Mouse (Mus musculus) MN1 (cell line): Measurements from ENCODE around the gene Hs3st4.

Experiments used
- DNase-seq: peaks from one replicate; pipeline ENCODE4 v3.0.0-alpha.2; 2016; ENCODE audit warnings: low spot score

Gene Hs3st4

GRCm38 (mm10) chr7:123982461-123983038, at the start of gene Hs3st4:
Gene Hs3st4, plus strand, starts transcription at chr7:123982869.
- DNase-seq, result no peak

- no peak for DNase-seq
Observed at GRCm38 (mm10) chr7:123946836-123947235, 35.8 kb upstream of the Hs3st4 start.

- DNase-seq, result no peak
Observed at GRCm38 (mm10) chr7:123963021-123963420, 19.6 kb upstream of the Hs3st4 start.

- peak; percentile 14 for DNase-seq
Observed at GRCm38 (mm10) chr7:123964559-123965142, 18.0 kb upstream of the Hs3st4 start.

GRCm38 (mm10) chr7:123965515-123965914, 17.2 kb upstream of the Hs3st4 start:
- DNase-seq, result no peak

DNA sequence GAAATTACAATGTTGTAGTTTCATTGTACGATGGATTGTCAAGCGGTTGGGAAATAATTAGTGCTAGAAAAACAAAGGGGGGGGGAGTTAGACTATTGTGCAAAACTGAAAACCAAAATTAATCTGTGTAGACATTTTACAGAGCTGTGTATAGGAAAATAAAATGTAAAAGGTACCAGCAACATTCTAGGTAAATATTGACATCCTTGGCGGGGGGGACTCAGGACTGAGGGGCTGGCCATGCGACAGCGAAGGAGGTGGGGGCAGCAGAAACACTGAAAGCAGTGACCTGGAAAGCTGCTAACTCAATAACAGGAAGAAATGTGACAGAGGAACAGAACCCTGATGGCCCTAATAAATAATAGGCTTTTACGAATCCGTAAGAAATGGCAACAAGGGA, 7.2 kb upstream of the Hs3st4 start:
- DNase-seq, result no peak

DNA sequence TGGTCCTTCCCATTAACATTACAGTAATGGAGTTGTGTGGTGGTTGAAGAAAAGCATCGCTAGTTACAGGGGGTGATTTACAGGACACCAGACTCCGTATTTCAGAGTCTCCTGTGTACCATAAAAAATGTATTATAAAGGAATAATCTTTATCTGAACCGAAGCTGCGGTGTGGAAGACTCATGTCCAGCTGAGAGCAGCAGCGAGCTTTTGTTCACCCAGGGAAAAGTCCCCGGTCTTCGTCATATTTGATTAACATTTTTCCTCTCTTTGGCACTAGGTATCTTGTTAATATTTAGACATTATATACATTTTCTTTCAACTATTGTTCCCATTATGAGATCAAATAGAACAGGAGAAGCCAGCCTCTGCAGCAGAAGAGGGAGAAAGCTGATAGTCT, 1.2 kb upstream of the Hs3st4 start:
- no peak for DNase-seq

- DNase-seq, result no peak
Observed at GRCm38 (mm10) chr7:123982010-123982409, 659 bp upstream of the Hs3st4 start.

- no peak for DNase-seq
Observed at GRCm38 (mm10) chr7:123983177-123984046, 743 bp downstream of the Hs3st4 start.

GRCm38 (mm10) chr7:123992121-123992520, 9.5 kb downstream of the Hs3st4 start:
- no peak for DNase-seq

DNA sequence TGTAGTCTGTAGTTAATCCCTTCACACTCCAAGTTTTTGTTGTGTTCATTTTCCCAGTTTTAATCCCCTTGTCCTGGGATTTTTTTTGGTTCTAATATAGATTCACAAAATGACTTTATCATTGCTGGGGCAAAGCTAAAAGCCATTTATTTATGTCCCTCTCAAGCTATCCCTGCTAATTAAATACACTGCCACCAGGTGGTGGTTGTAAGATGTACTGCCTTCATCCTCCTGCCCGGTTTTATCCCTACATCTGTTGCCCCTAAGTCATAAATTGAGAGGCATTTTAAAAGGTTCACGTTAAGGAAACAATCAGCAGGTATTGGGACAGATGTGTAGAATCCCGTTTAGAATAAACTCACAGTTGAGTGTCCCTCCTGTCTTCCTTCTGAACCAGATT, 14.6 kb downstream of the Hs3st4 start:
- no peak for DNase-seq

GRCm38 (mm10) chr7:123998601-123999000, 15.9 kb downstream of the Hs3st4 start:
- DNase-seq, result no peak

DNA sequence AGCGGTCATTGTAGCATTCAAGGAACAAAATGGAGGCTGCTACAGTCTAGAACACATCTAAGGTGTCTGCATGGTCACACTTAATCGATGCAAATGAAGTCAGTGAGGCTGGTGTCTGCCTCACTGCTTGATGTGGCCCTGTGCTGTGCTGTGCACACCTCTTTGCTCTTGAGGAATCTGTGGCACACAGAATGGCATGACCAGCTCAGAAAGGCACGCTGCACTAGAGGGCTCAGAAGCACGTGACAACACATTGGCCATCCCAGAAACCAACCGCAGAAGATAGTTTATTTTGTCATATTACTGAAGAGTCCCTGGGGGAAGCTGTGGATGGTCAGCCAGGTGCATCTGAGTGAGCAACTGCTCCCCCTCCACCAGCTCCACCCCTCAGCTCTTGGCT, 44.2 kb downstream of the Hs3st4 start:
- DNase-seq, result no peak

DNA sequence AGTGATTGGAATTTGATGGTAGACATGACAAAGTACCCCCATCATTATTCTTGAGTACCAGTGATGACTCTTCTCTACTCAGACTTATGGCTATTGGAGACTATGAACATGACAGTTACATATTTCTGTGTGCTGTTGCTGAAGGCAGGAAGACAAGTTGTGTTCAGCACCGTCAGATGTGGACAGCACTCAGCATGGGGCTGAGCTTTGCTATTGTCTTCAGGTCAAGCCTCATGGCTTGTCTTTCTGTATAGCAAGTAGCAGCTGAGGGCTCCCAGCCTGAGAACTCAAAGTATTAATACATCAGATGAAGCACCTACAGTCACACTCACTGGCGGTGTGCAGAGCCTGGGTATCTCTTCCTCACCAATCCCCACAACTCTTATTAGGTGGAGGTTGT, 49.6 kb downstream of the Hs3st4 start:
- no peak for DNase-seq

DNA sequence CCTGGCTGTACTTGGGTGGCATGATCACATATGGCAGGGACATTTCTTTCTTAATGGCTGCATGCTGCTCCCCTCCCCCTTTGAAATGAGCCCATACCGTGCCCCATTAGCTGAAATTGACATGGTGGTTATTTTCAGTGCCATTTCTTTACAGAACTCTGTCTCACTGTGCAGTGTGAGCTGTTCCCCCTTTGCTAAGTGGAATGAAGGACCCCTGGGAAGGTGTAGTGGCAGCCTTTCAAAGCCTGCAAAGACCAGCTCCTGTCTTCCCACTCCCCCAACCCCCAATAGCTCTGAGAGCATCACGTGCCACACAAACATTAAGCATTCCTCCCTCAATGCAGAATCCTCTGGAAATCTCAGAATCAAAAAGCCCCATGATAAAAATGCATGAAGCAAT, 50.7 kb downstream of the Hs3st4 start:
- no peak for DNase-seq

- DNase-seq, result no peak
Observed at GRCm38 (mm10) chr7:124037281-124037700, 54.6 kb downstream of the Hs3st4 start.

- DNase-seq, result no peak
Observed at GRCm38 (mm10) chr7:124039142-124039541, 56.5 kb downstream of the Hs3st4 start.

DNA sequence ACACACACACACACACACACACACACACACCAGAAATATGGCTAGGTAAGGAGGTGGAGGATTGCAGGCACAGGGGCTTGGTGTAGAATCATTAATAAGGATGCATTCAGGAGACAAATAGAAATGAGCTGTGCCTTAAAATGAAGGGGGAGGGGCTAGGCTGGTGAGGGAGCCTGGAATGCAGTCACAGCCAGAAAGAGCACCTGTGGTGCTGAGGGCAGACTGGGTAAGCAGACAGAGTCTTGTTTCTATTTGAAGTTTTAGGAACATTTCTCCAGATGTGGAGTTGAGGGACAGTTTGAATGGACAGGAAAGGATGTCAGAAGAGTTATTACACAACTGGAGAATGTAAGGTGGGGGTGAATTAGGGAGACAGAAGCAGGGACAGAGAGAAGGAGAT, 64.7 kb downstream of the Hs3st4 start:
- DNase-seq, result no peak

GRCm38 (mm10) chr7:124048971-124049370, 66.3 kb downstream of the Hs3st4 start:
- no peak for DNase-seq

DNA sequence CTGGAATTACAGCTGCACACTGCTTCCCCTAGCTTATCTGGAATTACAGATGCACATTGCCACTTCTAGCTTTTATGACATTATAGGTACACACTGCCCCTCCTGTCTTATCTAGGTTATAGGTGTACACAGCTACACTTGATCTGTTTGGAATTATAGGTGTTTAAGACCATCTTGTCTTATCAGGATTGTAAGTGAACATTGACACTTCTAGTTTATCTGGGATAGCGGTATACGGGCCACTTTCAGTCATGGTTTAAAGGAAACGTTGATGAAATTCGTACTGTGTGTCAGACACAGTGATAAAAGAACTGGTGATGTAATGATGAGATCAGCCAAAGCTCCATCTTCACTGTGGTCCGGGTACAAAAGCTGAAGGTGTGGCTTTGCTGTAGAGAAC, 67.8 kb downstream of the Hs3st4 start:
- DNase-seq, result no peak

DNA sequence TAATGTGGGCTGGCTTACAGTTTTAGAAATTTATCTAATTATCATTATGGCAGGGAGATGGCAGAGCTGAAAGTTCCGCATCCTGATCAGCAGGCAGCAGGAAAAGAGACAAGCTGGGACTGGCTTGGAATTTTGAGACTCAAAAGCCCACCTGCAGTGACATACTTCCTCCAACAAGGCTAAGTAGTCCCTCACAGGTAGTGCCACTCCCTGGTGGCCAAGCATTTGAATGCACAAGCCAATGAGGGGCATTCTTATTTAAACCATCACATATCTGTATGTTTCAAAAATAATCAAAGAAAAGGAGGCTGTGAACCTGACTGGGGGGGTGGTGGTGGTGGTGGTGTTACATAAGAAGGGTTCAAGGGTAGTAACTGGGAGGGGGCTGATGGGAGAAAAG, 101.1 kb downstream of the Hs3st4 start:
- DNase-seq, result no peak

DNA sequence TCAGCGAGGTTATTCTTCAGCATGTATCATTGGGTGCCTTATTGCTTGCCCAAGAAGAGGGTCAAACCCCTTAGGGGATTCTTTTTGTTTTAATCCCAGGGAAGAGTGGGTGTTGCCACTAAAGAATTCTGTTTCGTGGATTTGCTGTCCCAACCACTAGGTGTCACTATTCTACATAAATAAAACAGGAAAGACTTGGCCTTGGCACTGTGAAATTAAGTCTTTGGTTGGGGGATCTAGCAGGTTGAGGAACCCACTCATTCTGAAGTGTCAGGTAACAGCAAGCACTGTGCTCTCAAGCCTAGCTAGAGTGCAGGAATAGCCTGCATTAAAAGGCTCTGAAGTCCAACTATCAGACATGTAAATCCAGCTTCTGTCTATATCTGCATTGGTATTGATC, 146.3 kb downstream of the Hs3st4 start:
- DNase-seq, result peak; percentile 29

DNA sequence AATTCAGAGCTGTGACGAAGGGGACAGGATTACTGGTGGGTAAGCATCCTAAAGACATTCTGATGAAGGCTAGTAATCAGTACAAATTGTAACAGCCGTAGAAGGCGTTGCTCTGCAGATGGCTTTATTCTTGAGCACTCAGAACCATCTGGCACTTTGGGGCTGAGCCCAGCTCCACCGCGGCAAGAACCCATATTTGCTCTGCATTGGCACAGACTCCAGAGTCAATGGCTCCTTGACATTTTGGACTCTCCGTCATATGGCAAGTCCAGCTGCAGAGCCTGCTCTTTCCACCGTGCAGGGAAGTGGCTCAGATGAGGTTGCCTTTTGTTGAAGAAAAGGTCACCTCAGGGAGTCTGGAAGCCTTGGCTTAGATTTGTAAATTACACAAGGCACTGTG, 148.6 kb downstream of the Hs3st4 start:
- DNase-seq, result no peak
